Mouse (Mus musculus): ENCODE measurements around the gene Anks6. TPM values are rescaled to one million over a fixed set of nuclear protein-coding genes. Genes with fewer than 3 reads are reported as not detected.
A peak's percentile ranks its signal among the peaks of the same experiment; 100 is the strongest.

Gene Anks6
- total RNA-seq, 2 experiments from 2014 or later = 5.1 to 5.5 TPM

GRCm38 (mm10) chr4:46989842-46990241, 67.4 kb downstream of the Anks6 start:
- DNase-seq = peak; percentile 11

GRCm38 (mm10) chr4:46988824-46989223, 68.4 kb downstream of the Anks6 start:
- DNase-seq = no peak

- no peak for DNase-seq
Measured at GRCm38 (mm10) chr4:46988257-46988656, 69.0 kb downstream of the Anks6 start.

- no peak for DNase-seq
Measured at GRCm38 (mm10) chr4:46987809-46988208, 69.4 kb downstream of the Anks6 start.

- no peak for DNase-seq
Measured at GRCm38 (mm10) chr4:46986054-46986453, 71.2 kb downstream of the Anks6 start.

- DNase-seq = no peak
Measured at GRCm38 (mm10) chr4:46982912-46983311, 74.3 kb downstream of the Anks6 start.

- no peak for DNase-seq
Measured at GRCm38 (mm10) chr4:46982094-46982493, 75.1 kb downstream of the Anks6 start.

GRCm38 (mm10) chr4:46978371-46978770, 78.9 kb downstream of the Anks6 start:
- no peak for DNase-seq

- DNase-seq = no peak
Measured at GRCm38 (mm10) chr4:46977161-46977560, 80.1 kb downstream of the Anks6 start.

GRCm38 (mm10) chr4:46976671-46977071, 80.6 kb downstream of the Anks6 start:
- DNase-seq = no peak

- DNase-seq = no peak
Measured at GRCm38 (mm10) chr4:46973322-46973721, 83.9 kb downstream of the Anks6 start.

GRCm38 (mm10) chr4:46967981-46968380, 89.2 kb downstream of the Anks6 start:
- DNase-seq = no peak

- no peak for DNase-seq
Measured at GRCm38 (mm10) chr4:46966551-46966950, 90.7 kb downstream of the Anks6 start.

Other genes with a start within 250 kb of the Anks6 start
- gene Gabbr2, start 65.6 kb downstream of the Anks6 start, total RNA-seq (2021) = under 1 TPM in 1 of 2 experiments, not detected in 1; 0.19 TPM
- gene Galnt12, start 34.5 kb upstream of the Anks6 start, total RNA-seq (2021) = 1 to 10 TPM in 1 of 2 experiments, under 1 TPM in 1; 0.83 to 1.4 TPM
- gene Col15a1, start 150.7 kb upstream of the Anks6 start, total RNA-seq (2021) = 100 to 1,000 TPM; 165 to 183 TPM

Data from heart, postnatal 4 days (tissue).